Mouse (Mus musculus) MEL (cell line): ENCODE results near the gene Nid1. TPM values are rescaled to one million over a fixed set of nuclear protein-coding genes. Genes with fewer than 3 reads are reported as not detected.

Experiments used
- DNase-seq: peaks from one replicate; pipeline ENCODE4 v3.0.0; 2011; ENCODE audit warnings: low read depth, low spot score
- H3K27ac ChIP-seq: 2 replicates; pipeline ENCODE4 v1.5.1; 2012; ENCODE audit warnings: low read depth, mild to moderate bottlenecking, control low read depth, low read length, moderate library complexity; ENCODE audit not compliant: control insufficient read depth
- H3K27me3 ChIP-seq, 2 experiments: fragments of 150-350 bp in 1 of 2; sonication (generic) in 1 of 2; 2 replicates each; pipeline ENCODE4 v1.6.1; 2012; ENCODE audit warnings: low read length in 2 of 2, mild to moderate bottlenecking in 2 of 2, improper control_type of control experiment in 1 of 2, moderate library complexity in 1 of 2; ENCODE audit not compliant: insufficient read depth in 2 of 2, control insufficient read depth in 1 of 2
- H3K36me3 ChIP-seq, 2 experiments: 2 replicates each; pipeline ENCODE4 v1.6.1; 2012 to 2014; ENCODE audit warnings: low read length in 2 of 2, improper control_type of control experiment in 1 of 2, inconsistent platforms in 1 of 2, mild to moderate bottlenecking in 1 of 2; ENCODE audit not compliant: insufficient read depth in 2 of 2, control insufficient read depth in 1 of 2
- H3K4me1 ChIP-seq, 2 experiments: fragments of 150-350 bp in 1 of 2; sonication (generic) in 1 of 2; 2 replicates each; pipeline ENCODE4 v1.6.1; 2012; ENCODE audit warnings: low read length in 2 of 2, improper control_type of control experiment in 1 of 2, mild to moderate bottlenecking in 1 of 2; ENCODE audit not compliant: insufficient read depth in 2 of 2, control insufficient read depth in 1 of 2
- H3K4me3 ChIP-seq, 2 experiments: fragments of 150-350 bp in 1 of 2; sonication (generic) in 1 of 2; 2 replicates each; pipeline ENCODE4 v1.5.1; 2012; ENCODE audit warnings: low read depth in 2 of 2, low read length in 2 of 2, mild to moderate bottlenecking in 2 of 2, moderate library complexity in 2 of 2, control low read depth in 1 of 2, improper control_type of control experiment in 1 of 2; ENCODE audit not compliant: control insufficient read depth in 1 of 2, insufficient read depth in 1 of 2
- H3K79me2 ChIP-seq: 2 replicates; pipeline ENCODE4 v1.6.1; 2012; ENCODE audit warnings: mild to moderate bottlenecking, low read length, moderate library complexity; ENCODE audit not compliant: control insufficient read depth, poor library complexity, insufficient read depth
- H3K9ac ChIP-seq: 2 replicates; pipeline ENCODE4 v1.6.1; 2012; ENCODE audit warnings: low read depth, mild to moderate bottlenecking, control low read depth, low read length, moderate library complexity; ENCODE audit not compliant: control insufficient read depth, poor library complexity, severe bottlenecking
- H3K9me3 ChIP-seq: fragments of 150-350 bp; sonication (generic); replicated peaks from 2 replicates; pipeline ENCODE4 v1.6.1; 2012; ENCODE audit warnings: mild to moderate bottlenecking, low read length, improper control_type of control experiment, moderate library complexity; ENCODE audit not compliant: insufficient read depth
- BHLHE40 ChIP-seq: IDR thresholded peaks from 2 replicates; pipeline ENCODE4 v1.6.1; 2012; ENCODE audit warnings: low read depth, mild to moderate bottlenecking, inconsistent platforms, low read length, improper control_type of control experiment, borderline replicate concordance
- CHD1 ChIP-seq: IDR thresholded peaks from 2 replicates; pipeline ENCODE4 v1.6.1; 2012; ENCODE audit warnings: low read depth, mild to moderate bottlenecking, inconsistent platforms, low read length, improper control_type of control experiment
- CHD2 ChIP-seq: IDR thresholded peaks from 2 replicates; pipeline ENCODE4 v1.6.1; 2011; ENCODE audit warnings: low read length, improper control_type of control experiment
- E2F4 ChIP-seq: IDR thresholded peaks from 2 replicates; pipeline ENCODE4 v1.6.1; 2011; ENCODE audit warnings: low read depth, low read length, improper control_type of control experiment, borderline replicate concordance
- ELF1 ChIP-seq: IDR thresholded peaks from 2 replicates; pipeline ENCODE4 v1.6.1; 2014; ENCODE audit warnings: low read depth, mild to moderate bottlenecking, inconsistent platforms, low read length, improper control_type of control experiment, moderate library complexity
- EP300 ChIP-seq, 2 experiments: IDR thresholded peaks; 2 replicates each; pipeline ENCODE4 v1.6.1; 2011; ENCODE audit warnings: improper control_type of control experiment in 2 of 2, low read length in 2 of 2, low read depth in 1 of 2, mild to moderate bottlenecking in 1 of 2
- GABPA ChIP-seq: IDR thresholded peaks from 2 replicates; pipeline ENCODE4 v1.6.1; 2012; ENCODE audit warnings: low read depth, mild to moderate bottlenecking, inconsistent platforms, low read length, improper control_type of control experiment, moderate library complexity
- HCFC1 ChIP-seq: IDR thresholded peaks from 2 replicates; pipeline ENCODE4 v1.6.1; 2012; ENCODE audit warnings: low read depth, mild to moderate bottlenecking, inconsistent platforms, low read length, improper control_type of control experiment, moderate library complexity
- KAT2A ChIP-seq: conservative IDR thresholded peaks from 2 replicates; pipeline ENCODE4 v1.6.1; 2012; ENCODE audit warnings: low read depth, low read length, improper control_type of control experiment, inconsistent platforms
- MAFK ChIP-seq: IDR thresholded peaks from 2 replicates; pipeline ENCODE4 v1.6.1; 2011; ENCODE audit warnings: low read depth, mild to moderate bottlenecking, low read length, improper control_type of control experiment, borderline replicate concordance
- MAX ChIP-seq: IDR thresholded peaks from 2 replicates; pipeline ENCODE4 v1.6.1; 2011; ENCODE audit warnings: low read length, improper control_type of control experiment
- MYB ChIP-seq: IDR thresholded peaks from 2 replicates; pipeline ENCODE4 v1.6.1; 2011; ENCODE audit warnings: mild to moderate bottlenecking, low read depth, low read length, improper control_type of control experiment
- MYC ChIP-seq: IDR thresholded peaks from 2 replicates; pipeline ENCODE4 v1.6.1; 2011; ENCODE audit warnings: low read depth, mild to moderate bottlenecking, low read length, improper control_type of control experiment, moderate library complexity
- NRF1 ChIP-seq: IDR thresholded peaks from 2 replicates; pipeline ENCODE4 v1.6.1; 2014; ENCODE audit warnings: low read depth, mild to moderate bottlenecking, inconsistent platforms, low read length, improper control_type of control experiment, moderate library complexity; ENCODE audit not compliant: poor library complexity, insufficient read depth, severe bottlenecking
- POLR2A ChIP-seq, 2 experiments: IDR thresholded peaks; 2 replicates each; pipeline ENCODE4 v1.6.1; 2011 to 2012; ENCODE audit warnings: low read length in 2 of 2, mild to moderate bottlenecking in 2 of 2, control low read depth in 1 of 2, improper control_type of control experiment in 1 of 2, low read depth in 1 of 2, moderate library complexity in 1 of 2; ENCODE audit not compliant: control insufficient read depth in 1 of 2, insufficient read depth in 1 of 2, poor library complexity in 1 of 2
- POLR2AphosphoS2 ChIP-seq: IDR thresholded peaks from 2 replicates; pipeline ENCODE4 v1.6.1; 2011; ENCODE audit warnings: low read length, improper control_type of control experiment
- POLR2AphosphoS5 ChIP-seq: IDR thresholded peaks from 2 replicates; pipeline ENCODE4 v1.6.1; 2012; ENCODE audit warnings: low read depth, borderline replicate concordance, mild to moderate bottlenecking, inconsistent platforms, low read length, moderate library complexity, mixed read lengths
- RAD21 ChIP-seq: IDR thresholded peaks from 2 replicates; pipeline ENCODE4 v1.6.1; 2011; ENCODE audit warnings: mild to moderate bottlenecking, low read depth, low read length, improper control_type of control experiment
- SIN3A ChIP-seq: IDR thresholded peaks from 2 replicates; pipeline ENCODE4 v1.6.1; 2012; ENCODE audit warnings: low read length, improper control_type of control experiment, inconsistent platforms
- TAL1 ChIP-seq: IDR thresholded peaks from 2 replicates; pipeline ENCODE4 v1.6.1; 2012; ENCODE audit warnings: mild to moderate bottlenecking, inconsistent platforms, low read length, moderate library complexity, mixed read lengths
- TBP ChIP-seq: IDR thresholded peaks from 2 replicates; pipeline ENCODE4 v1.8.0; 2011; ENCODE audit warnings: low read depth, low read length, improper control_type of control experiment
- TCF12 ChIP-seq: IDR thresholded peaks from 2 replicates; pipeline ENCODE4 v1.6.1; 2014; ENCODE audit warnings: low read depth, mild to moderate bottlenecking, inconsistent platforms, low read length, improper control_type of control experiment, moderate library complexity
- USF2 ChIP-seq, 2 experiments: IDR thresholded peaks; 2 replicates each; pipeline ENCODE4 v1.6.1; 2011 to 2012; ENCODE audit warnings: improper control_type of control experiment in 2 of 2, low read length in 2 of 2, borderline replicate concordance in 1 of 2, inconsistent platforms in 1 of 2, low read depth in 1 of 2, mild to moderate bottlenecking in 1 of 2; ENCODE audit not compliant: insufficient read depth in 1 of 2
- ZKSCAN1 ChIP-seq: IDR thresholded peaks from 2 replicates; pipeline ENCODE4 v1.6.1; 2012; ENCODE audit warnings: low read depth, mild to moderate bottlenecking, inconsistent platforms, low read length, improper control_type of control experiment, moderate library complexity
- ZMIZ1 ChIP-seq: IDR thresholded peaks from 2 replicates; pipeline ENCODE4 v1.6.1; 2012; ENCODE audit warnings: low read depth, mild to moderate bottlenecking, inconsistent platforms, low read length, improper control_type of control experiment, moderate library complexity
- ZNF384 ChIP-seq: IDR thresholded peaks from 2 replicates; pipeline ENCODE4 v1.6.1; 2012; ENCODE audit warnings: low read depth, mild to moderate bottlenecking, inconsistent platforms, low read length, improper control_type of control experiment
- polyA plus RNA-seq, 2 experiments: library from polyadenylated mRNA; stranded (reverse) in 1 of 2; unstranded in 1 of 2; fragments of >175 nt in 1 of 2; fragments of >200 nt in 1 of 2; gene quantifications; 2 replicates each; pipeline versions ENCODE4 v1.2.1 to v1.2.4; 2012; ENCODE audit warnings: low replicate concordance in 2 of 2, low read depth in 1 of 2; ENCODE audit not compliant: insufficient read length in 2 of 2, insufficient read depth in 1 of 2, missing spikeins in 1 of 2
- total RNA-seq: library from RNA; depleted of rRNA; stranded (reverse); fragments of 300-350 nt; gene quantifications from 2 replicates; pipeline ENCODE4 v1.2.3, GENCODE M21; 2012

Nid1 gene
- total and polyA plus RNA-seq, 3 experiments: not detected

DNA sequence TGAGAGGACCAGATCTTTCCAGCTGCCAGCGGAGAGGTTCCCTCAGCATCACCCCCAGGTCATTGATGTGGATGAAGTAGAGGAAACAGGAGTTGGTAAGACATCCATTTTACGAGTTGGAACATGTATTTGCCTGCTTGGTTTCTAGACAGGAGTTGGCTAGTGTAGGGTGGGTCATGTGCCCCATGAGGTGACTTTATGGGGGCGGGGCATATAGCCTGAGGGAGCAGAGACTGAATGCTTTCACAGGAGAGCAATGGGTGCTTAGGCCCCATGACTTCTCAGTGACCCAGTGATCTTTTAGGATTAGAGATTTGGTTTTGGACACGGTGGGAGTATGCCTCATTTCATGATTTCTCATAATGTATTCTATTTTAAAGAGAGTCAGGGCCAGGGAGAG is 31.2 kb downstream of the Nid1 start:
- Histone ChIP-seq H3K4me3 (no peak overlapping the region), H3K9ac (no peak overlapping the region), H3K9me3 (no peaks in the 10 kb centered on the region), H3K27ac (no peak overlapping the region), H3K36me3 (no peaks in the 10 kb centered on the region), H3K4me1 (no peaks in the 10 kb centered on the region), H3K27me3 (no peaks in the 10 kb centered on the region), H3K79me2 (no peaks in the 10 kb centered on the region)
- no peak for DNase-seq
- no peak for TF ChIP-seq CHD2
- TF ChIP-seq NRF1: no peak
- TF ChIP-seq EP300 (IDR thresholded peaks at IDR 0.05; ENCODE audit: low read depth in 1 of 2, low read length in 2 of 2): no peak
- no peak for TF ChIP-seq USF2 (IDR thresholded peaks at IDR 0.05; ENCODE audit: borderline replicate concordance in 1 of 2, insufficient read depth in 1 of 2, low read depth in 1 of 2, low read length in 2 of 2)
- TF ChIP-seq POLR2A (IDR thresholded peaks at IDR 0.05; ENCODE audit: control insufficient read depth in 1 of 2, insufficient read depth in 1 of 2, low read depth in 1 of 2, low read length in 2 of 2, poor library complexity in 1 of 2): no peak
- no peak for TF ChIP-seq MAFK
- TF ChIP-seq ELF1: no peak
- TF ChIP-seq KAT2A: no peak
- no peak for TF ChIP-seq CHD1
- TF ChIP-seq ZMIZ1: no peak
- TF ChIP-seq MAX: no peak
- no peak for TF ChIP-seq RAD21
- no peak for TF ChIP-seq TAL1
- TF ChIP-seq TCF12: no peak
- TF ChIP-seq E2F4: no peak
- no peak for TF ChIP-seq SIN3A

DNA sequence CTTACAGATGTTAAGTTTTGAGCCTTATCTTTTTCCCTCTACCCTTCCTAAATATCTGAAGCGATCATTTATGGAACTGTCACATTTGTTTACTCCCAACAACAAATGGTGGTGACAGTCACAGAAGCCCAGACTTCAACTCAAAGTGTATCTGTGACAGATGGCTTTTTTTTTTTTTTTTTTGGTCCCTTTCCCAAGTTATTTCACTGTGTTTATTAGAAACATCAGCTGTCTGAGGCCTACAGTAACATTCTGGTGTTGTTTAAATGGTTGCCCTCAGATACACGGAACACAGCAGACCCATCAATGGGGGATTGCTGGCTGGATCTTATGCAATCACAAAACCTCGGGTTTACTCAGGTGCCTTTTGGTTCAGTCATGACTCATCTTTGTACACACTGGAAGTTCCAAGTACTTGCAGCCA is 34.0 kb downstream of the Nid1 start:
- Histone ChIP-seq H3K36me3 (no peaks in the 10 kb centered on the region), H3K27ac (no peak overlapping the region), H3K9me3 (no peaks in the 10 kb centered on the region), H3K9ac (no peak overlapping the region), H3K4me1 (no peaks in the 10 kb centered on the region), H3K27me3 (no peaks in the 10 kb centered on the region), H3K79me2 (no peaks in the 10 kb centered on the region), H3K4me3 (no peak overlapping the region)
- TF ChIP-seq MYC (no peak), TBP (no peak), POLR2AphosphoS5 (no peak), GABPA (no peak), ZKSCAN1 (no peak), POLR2AphosphoS2 (no peak), MAFK (no peak), ZNF384 (no peak), USF2 (IDR thresholded peaks at IDR 0.05; ENCODE audit: borderline replicate concordance in 1 of 2, insufficient read depth in 1 of 2, low read depth in 1 of 2, low read length in 2 of 2) (no peak), MYB (no peak), HCFC1 (no peak), BHLHE40 (no peak)
- DNase-seq: no peak
